Mouse (Mus musculus): ENCODE data around the gene Mab21l3.

Gene Mab21l3

DNA sequence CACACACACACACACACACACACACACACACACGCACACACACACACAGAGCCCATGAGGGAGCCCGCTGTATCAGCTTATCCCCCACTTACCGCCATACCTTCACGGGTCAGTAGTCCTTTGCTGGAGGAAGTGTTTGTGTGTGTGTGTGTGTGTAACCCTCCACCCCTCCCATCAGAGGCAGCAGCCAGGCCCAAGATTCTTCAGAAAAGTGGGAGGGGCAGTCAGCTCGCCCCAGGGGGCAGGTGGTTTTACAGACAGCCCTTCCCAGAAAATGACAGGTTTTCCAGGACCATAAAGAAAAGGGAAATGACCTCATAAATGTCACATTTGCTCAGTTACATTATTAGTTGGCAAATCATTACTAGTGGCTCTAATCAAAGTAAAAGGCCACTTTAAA, at the start of gene Mab21l3:
Gene Mab21l3, minus strand, starts transcription at position 144 of the 400 bp plus-strand sequence.
- in situ Hi-C loops (cut with MboI; ENCODE audit: unreplicated experiment in 2 of 2), result no loop called here

DNA sequence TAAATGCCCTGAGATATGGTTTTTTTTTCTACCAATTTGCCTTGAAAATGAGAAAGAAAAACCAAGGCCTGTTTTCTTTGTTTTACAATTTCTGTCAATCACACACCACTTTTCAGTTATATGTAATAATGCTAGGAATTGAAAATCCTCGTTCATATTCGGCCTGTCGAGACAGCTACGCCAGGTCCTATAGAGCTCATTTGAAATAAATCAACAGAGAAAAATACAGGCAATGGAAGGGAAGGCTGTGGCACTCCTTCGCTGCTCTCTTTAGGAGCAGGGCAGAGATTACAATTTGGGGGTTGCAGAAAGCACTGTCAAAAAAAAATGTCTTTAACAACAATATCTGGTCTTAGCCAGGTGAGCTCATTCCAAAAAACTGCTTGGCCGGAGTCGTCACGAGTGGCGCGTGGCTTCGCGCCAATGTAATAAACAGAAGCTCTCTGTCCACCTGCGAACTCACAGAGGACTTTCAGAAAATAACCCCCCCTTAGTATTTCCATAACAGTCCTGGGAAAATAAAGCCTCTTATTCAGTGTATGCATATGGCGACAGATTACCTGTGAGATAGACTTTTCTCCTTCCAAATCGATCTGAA, 48.7 kb upstream of the Mab21l3 start:
- in situ Hi-C loops (cut with MboI; ENCODE audit: unreplicated experiment in 2 of 2), result no loop called here

DNA sequence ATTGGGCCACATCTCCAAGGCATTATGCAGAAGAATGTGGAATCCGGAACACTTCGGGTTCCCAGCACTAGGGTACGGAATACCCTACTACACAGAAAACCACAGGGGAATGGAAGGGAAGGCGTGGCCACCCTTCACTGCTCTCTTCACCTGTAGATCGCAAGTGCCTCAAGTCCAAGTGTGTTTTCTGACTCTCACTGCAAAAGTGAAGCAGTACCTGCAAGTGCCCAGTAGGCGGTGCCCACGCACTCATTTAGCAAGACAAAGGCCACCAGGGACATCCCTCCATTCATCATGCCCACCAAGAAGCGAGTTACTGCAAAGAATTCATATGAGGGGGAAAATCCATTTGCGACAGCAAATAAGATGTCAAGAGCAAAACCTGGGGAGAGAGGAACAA, 48.1 kb upstream of the Mab21l3 start:
- in situ Hi-C loops (cut with MboI; ENCODE audit: unreplicated experiment in 2 of 2), result no loop called here

DNA sequence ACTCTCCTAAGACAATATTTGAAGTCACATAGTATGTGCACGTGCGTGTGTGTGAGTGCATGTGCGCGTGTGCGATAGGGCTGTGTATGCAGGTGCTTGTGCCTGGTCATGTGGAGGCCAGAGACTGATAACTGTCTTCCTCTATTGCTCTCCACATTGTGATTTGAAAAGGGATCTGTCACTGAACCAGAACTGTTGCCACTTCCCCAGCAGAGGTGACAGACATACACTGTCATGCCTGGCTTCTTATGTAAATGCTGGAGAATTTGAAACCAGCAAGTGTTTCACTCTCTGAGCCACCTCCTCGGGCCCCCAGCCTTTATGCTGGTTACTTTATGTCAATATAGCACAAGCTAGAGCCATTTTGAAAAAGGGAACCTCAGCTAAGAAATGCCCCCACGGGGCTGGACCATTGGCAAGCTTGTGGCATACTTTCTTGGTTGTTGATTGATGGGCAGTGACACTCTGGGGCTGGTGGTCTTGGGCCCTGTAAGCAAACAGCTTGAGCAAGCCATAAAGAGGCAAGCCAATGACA, 46.7 kb upstream of the Mab21l3 start:
- in situ Hi-C loops (cut with MboI; ENCODE audit: unreplicated experiment in 2 of 2), result no loop called here

DNA sequence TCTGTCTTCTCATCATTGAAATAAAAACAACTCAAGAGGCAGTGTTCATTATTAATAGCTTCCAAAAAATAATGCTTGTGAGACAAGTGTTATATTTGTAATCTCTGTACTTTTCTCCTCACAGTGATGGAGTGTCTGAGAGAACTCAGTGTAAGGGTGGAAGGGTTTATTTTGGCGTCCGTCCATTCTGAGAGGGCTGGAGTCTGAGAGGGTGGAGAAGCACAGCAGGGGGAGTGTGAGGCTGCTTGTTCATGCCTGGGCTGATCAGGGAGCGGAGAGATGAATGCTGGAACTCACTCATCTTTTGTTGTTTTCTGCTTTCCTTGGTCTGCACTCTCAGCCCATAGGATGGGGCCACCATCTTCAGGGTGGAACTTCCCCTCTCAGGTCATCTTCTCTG, 36.8 kb upstream of the Mab21l3 start:
- in situ Hi-C loops (cut with MboI; ENCODE audit: unreplicated experiment in 2 of 2), result no loop called here

DNA sequence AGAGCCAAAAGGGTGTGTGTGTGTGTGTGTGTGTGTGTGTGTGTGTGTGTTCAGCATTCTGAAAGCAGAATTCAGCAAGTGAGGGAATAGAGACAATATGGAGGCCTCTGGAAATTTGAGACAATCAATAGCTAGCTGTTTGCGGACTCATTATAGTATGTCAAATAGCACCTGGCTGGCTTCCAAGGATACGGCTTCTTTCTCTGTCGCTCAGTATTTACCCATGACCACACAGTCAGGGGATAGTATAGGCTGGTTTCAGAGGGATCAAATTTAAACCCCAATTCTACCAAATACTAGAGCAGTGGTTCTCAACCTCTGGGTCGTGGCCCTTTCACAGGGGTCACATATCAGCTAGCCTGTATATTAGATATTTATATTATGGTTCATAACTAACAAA, 36.3 kb upstream of the Mab21l3 start:
- in situ Hi-C loops (cut with MboI; ENCODE audit: unreplicated experiment in 2 of 2), result no loop called here

DNA sequence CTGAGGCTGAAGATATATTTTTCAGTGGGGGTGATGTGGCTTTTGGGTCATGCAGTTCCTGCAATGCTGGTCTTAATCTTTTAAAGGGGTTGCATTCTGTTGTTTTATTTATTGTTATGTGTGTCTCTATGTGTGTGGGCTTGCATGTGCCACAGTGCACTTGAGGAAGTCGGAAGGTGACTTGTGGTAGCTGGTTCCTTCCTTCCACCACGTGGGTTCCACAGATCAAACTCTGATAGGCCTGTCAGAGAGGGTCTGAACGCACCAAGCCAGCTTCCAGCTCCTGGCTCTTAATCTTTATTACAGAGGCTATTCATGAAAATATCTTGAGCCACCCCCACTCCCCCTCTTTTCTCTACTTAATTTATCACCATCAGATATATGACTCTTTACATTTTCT, 35.1 kb upstream of the Mab21l3 start:
- in situ Hi-C loops (cut with MboI; ENCODE audit: unreplicated experiment in 2 of 2), result no loop called here

DNA sequence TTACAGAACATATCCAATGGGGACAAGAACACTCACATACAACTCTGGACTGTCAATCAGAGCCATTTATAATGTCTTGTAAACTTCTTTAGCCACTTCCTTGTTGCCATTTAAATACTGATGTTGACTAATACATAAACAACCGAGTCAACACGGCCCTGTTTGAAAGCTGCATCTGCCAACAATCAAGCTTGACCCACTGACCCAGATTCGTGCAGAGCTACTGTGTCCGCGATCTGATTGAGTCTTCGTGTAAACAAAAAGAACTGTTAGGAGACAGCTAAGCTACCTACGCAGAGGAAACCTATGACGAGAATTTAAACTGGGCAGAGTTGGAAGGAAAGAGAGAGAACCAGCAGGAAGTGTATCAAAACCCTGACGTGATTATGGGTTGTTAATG, 33.0 kb upstream of the Mab21l3 start:
- in situ Hi-C loops (cut with MboI; ENCODE audit: unreplicated experiment in 2 of 2), result no loop called here

DNA sequence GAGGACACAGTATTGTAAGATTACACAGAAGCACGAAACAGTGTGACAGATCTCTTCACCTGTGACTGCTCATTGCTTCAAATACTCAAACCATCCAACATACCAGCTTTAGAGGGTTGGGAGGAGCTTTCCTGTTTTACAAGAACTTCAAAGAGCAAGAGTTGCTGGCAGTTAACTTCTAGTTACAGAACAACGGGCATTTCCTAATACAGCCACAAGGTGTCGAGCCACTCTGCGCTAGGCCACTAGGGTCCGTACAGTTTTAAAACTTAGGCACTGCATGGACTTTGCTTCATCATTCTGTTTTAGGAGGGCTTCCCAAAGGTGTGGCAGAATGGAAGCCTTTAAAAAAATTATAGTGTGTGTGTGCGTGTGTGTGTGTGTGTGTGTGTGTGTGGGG, 32.1 kb upstream of the Mab21l3 start:
- in situ Hi-C loops (cut with MboI; ENCODE audit: unreplicated experiment in 2 of 2), result no loop called here

DNA sequence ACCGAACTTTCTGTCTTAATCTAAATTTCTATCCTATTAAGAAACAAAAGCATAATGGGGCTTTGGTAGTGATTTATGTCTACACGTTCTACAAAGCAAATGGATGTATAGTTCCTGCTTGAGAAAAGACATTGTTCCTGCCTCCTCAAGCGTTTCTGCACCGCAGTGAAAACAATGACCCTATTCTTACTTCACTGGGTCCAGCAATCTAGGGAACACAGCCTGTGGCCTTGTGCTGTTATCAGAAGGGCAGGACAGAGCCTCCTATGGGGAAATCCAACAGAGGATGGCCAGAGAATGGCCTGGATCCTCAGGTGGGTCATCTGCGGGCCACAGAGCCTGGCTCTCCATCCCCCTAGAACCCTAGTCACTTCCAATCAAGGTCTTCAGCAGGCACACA, 29.4 kb upstream of the Mab21l3 start:
- in situ Hi-C loops (cut with MboI; ENCODE audit: unreplicated experiment in 2 of 2), result no loop called here

DNA sequence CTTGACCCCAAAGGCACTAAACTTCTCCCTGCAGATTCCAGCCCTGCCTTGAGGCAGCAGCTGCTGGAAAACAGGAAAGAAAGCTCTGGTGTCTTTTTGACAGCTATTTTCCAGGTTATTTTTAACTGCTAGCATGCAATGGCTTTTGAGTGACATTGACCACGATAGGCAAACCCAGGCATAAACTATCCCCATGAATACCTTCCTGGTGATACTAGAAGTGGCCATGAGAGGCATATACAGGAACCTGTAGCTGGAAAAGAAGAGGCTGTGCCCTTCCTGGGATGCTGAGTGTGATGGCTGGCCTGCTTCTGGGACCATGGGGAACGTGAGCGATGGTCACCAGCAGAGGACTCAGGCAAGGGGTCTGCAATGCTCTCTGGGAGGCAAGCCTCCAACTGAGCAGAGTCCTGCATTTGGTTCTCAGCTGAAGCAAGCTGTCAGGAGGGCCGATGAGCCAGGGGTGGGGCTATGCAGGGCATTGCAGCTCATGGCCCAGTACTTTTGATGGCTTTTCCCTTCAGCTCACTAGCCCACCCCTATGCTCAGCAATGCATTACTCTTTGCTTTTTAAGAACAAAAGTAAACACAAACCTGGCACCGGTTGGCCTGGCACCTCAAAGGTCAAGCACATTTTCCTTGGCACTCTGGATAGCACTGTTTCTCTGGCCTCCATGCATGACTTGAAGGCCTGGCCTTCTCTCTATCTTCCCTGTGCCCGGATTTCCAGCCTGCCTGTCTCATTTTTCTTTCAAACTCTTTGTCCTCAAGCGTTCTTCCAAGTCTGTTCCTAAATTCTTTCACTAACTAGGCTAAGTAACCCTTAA, 27.9 kb upstream of the Mab21l3 start:
- in situ Hi-C loops (cut with MboI; ENCODE audit: unreplicated experiment in 2 of 2), result no loop called here

DNA sequence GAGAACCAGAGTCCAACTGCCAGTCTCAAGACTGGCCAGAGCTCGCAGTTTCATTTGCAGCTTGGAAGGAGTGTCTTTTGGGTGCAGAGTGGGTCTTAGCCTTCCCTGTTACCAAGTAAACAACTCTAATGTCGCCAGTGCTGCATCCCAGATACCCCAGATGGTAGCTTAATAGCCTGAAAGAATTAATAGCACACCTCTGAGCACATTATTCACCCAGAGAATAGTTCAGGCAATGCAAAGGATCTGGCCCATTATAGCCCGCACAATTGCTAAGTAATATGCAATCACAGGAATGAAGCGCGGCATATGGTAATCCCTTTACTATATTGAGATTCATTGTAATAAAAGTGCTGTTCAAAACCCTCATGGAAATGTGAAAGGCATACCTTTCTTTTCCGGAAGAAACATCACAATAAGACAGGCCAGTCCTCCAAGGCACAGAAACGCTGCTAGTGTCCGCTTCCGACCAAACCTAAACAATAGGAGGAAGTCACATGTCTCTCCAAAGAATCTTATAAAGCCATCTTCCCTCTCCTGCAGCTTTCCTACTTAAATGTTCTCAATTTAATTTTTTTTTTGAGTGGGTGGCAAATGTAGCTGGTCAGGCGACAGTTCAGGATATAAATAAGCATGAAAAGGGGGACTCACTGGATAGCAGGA, 26.6 kb upstream of the Mab21l3 start:
- in situ Hi-C loops (cut with MboI; ENCODE audit: unreplicated experiment in 2 of 2), result no loop called here

DNA sequence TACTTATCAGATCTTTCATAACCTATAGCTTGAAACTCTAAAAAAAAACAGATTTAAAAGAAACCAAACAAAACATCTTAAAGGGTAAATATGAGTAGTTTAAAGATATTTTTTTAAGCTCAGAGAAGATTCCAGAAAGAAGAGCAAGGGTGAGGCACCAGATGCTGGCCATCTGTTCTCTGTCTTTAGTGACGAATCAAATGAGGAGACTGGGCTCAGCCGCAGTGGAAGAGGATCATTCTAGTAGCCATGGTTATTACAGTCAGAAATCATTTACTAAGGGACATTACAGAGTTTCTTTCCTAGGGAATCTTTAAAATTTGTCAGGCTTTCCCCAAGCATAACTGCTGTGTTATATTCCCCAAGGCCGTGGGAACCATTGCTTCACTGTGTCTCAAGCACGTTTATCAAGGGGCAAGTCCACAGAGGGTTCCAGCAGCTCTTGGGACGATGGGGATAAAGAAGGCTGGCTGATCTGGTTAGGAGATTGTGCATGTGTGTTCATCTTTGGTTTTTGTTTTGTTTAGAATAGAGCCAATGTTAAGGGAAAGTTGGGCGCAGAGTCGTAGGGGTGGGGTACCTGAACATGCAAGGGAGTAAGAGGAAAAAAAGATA, 24.4 kb upstream of the Mab21l3 start:
- in situ Hi-C loops (cut with MboI; ENCODE audit: unreplicated experiment in 2 of 2), result no loop called here

DNA sequence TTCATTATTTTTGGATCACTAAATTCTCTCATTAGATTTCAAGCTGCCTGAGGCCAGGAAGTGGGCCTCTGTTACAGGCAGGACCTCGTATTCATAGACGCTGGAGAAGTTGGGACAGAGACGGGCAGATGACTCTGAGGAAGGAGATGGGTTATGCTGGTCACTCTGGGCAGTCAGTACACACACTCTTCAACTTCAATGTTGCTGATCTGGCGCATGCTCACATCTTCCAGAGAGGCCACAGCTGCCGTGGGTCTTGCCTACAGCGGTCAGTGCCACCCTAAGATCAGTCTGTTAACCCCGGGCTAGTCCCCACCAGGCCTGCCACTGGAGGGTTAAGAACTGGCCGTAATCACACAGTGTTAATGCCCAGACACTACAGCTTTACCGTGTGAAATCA, 23.2 kb upstream of the Mab21l3 start:
- in situ Hi-C loops (cut with MboI; ENCODE audit: unreplicated experiment in 2 of 2), result no loop called here

DNA sequence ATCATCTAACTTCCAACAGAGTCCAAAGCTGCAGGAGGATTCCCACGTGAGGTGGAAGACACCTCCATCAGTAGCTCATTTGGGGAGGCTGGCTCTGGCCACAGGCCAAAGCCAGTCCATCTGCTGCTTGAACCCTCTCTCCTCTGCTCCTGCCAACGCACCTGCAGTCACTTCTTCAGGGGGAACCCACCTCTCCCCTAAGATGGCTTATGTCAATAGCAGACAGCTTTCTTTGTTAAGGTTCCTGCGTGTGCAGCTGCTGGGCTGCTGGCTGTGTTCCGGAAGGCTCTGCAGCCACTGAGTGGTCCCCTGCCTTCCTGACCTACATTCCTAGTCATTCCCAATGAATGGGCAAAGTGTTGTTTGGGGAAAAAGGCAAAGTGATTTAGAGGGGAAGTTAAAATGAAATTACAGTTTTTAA, 18.3 kb upstream of the Mab21l3 start:
- in situ Hi-C loops (cut with MboI; ENCODE audit: unreplicated experiment in 2 of 2), result no loop called here

DNA sequence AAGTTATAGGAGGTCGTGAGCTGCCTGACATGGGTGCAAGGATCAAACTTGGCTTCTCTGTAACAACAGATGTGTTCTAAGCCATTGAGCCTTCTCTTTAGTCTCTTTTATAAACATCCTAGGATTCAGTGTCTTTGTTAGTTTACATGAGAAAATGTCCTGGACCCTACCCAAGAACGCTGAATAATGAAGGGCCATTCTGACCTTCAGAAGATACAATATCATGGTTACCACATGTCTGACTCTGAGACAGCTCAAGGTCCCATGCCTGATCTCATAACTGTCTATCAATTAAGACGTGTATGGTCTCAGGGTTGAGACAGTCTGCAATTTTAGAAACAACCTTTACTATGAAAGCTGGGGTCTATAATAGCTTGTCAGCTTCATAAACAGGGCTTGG, 13.1 kb upstream of the Mab21l3 start:
- in situ Hi-C loops (cut with MboI; ENCODE audit: unreplicated experiment in 2 of 2), result no loop called here

DNA sequence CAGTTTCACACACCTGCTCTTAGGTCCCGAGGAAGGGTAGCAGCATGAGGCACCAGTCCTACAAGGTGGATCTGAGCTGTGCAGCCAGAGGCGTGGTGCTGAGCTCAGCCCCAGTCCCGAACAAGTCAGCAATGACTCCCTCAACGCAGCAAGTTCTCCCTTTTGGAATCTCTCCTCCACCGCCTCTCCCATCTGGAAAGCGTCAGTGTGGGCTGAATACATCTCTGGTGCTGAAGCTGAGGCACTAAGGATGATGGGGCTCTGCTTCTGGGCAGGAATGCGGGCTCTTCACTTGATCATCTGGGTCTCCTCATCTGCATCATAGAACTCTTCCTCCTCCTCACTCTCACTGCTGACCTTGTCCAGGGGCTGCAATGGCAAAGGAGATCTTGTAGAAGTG, 11.4 kb upstream of the Mab21l3 start:
- in situ Hi-C loops (cut with MboI; ENCODE audit: unreplicated experiment in 2 of 2), result no loop called here

DNA sequence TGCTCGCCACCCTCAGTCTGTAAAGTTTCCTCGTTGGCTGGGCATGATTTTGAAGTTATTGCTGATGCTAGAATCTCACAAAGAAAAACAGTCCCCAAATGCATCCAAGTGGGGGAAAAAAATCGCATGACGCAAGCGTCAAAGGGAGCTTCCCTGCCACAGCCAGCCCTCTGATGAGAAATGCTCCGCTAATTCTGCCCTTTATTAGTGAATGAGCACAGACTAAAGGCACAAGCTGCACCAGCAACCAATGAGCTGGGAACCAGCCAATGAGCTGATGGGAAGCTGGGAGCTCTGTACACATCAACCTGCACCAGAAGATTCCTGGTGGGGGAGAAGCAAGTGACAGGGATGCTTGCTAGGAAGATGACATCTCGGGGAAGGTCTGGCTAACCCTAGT, 11.0 kb upstream of the Mab21l3 start:
- in situ Hi-C loops (cut with MboI; ENCODE audit: unreplicated experiment in 2 of 2), result no loop called here

DNA sequence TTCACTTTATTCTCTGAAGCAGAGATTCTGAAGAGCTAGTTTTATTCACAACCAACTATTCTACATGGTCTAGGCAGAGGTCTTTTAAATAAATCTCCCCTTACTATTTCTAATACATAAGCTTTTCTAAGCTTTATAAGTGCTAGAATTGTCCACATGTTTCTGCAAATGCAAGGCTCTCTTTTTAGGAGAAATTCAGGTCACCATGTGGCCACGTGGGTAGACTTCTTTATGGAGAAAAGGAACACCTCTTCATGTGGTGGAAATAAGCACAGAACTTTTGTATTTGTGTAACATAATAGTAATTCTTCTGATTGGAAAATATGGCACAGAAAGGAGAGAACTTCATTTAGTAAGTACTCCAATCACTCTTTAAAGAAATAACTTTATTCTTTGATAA, 5.3 kb upstream of the Mab21l3 start:
- in situ Hi-C loops (cut with MboI; ENCODE audit: unreplicated experiment in 2 of 2), result no loop called here

DNA sequence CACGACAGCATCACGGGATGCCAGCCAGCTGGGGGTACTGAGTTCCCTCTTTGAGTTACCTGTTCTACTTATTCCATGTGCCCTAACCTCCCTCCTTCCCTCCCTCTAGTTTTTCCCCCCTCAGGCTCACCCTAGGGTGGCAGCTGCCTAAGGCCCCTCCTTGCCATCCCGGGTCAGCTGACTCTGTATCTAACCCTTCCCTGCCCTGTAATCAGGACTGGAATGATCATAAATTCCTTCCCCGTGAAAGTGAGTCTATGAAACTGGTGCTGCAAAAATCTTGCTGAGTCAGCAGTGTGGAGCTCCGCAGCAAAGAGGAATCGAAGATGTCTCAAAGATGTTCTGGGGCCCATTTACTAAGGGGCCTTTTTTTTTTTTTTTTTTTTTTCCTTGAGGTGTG, 2.6 kb upstream of the Mab21l3 start:
- in situ Hi-C loops (cut with MboI; ENCODE audit: unreplicated experiment in 2 of 2), result no loop called here

DNA sequence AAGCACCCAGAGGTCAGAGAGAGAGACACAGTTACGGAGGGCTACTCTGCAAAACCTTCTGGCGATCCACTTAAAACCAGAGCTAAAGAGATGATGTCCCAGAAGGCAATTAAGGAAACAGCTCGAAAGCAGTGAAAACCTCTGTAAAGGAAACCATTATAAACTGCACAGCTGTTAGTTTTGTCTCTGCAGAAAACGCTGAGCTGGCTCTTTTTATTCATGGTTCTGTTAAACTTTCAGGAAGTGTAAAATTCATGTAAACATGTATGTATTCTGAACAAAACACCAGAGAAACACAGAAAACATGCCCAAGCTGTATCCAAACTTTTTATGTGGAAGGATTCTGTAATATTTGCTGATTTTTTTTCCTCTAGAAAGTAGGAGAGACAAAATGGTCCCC, 2.7 kb downstream of the Mab21l3 start:
- in situ Hi-C loops (cut with MboI; ENCODE audit: unreplicated experiment in 2 of 2), result no loop called here

Measured in v-Abl transformed pro-B cells (cell line).